Mouse (Mus musculus) embryonic facial prominence, embryonic 11.5 days (tissue): ENCODE measurements around the gene Tspan5. TPM values are rescaled to one million over a fixed set of nuclear protein-coding genes. Genes with fewer than 3 reads are reported as not detected.

Experiments
- ATAC-seq: fragments of 200-750 bp; cut with Nextera tagmentation; replicated peaks from 2 replicates; pipeline ENCODE4 v1.8.0; 2017; ENCODE audit warnings: low read depth; ENCODE audit not compliant: insufficient number of reproducible peaks, low FRiP score, low TSS enrichment
- DNase-seq: peaks from one replicate; pipeline ENCODE4 v3.0.0-alpha.2; 2015; ENCODE audit warnings: low spot score
- H3K27ac ChIP-seq: fragments of 300-500 bp; sonication (generic); replicated peaks from 2 replicates; pipeline ENCODE4 v1.5.1; 2014; ENCODE audit warnings: mild to moderate bottlenecking, low read depth, low read length, control low read depth
- H3K27me3 ChIP-seq: fragments of 300-500 bp; sonication (generic); 2 replicates; pipeline ENCODE4 v1.6.1; 2014; ENCODE audit warnings: mild to moderate bottlenecking, low read length, moderate library complexity, mixed read lengths; ENCODE audit not compliant: control insufficient read depth, insufficient read depth
- H3K36me3 ChIP-seq: fragments of 300-500 bp; sonication (generic); replicated peaks from 2 replicates; pipeline ENCODE4 v1.6.1; 2014; ENCODE audit warnings: low read depth, mild to moderate bottlenecking, low read length, moderate library complexity, mixed read lengths; ENCODE audit not compliant: control insufficient read depth, insufficient read depth
- H3K4me1 ChIP-seq: fragments of 300-500 bp; sonication (generic); 2 replicates; pipeline ENCODE4 v1.6.1; 2014; ENCODE audit warnings: low read length, mixed read lengths; ENCODE audit not compliant: control insufficient read depth, insufficient read depth
- H3K4me2 ChIP-seq: fragments of 300-500 bp; sonication (generic); 2 replicates; pipeline ENCODE4 v1.6.1; 2014; ENCODE audit warnings: low read depth, mild to moderate bottlenecking, control low read depth, low read length, moderate library complexity
- H3K4me3 ChIP-seq: fragments of 300-500 bp; sonication (generic); 2 replicates; pipeline ENCODE4 v1.5.1; 2014; ENCODE audit warnings: low read depth, low read length, control low read depth
- H3K9ac ChIP-seq: fragments of 300-500 bp; sonication (generic); replicated peaks from 2 replicates; pipeline ENCODE4 v1.6.1; 2014; ENCODE audit warnings: mild to moderate bottlenecking, control low read depth, low read length
- H3K9me3 ChIP-seq: fragments of 300-500 bp; sonication (generic); replicated peaks from 2 replicates; pipeline ENCODE4 v1.6.1; 2016; ENCODE audit warnings: mild to moderate bottlenecking, low read length, inconsistent platforms, mixed read lengths; ENCODE audit not compliant: control insufficient read depth
- WGBS: fragments of 180-500 bp; shearing (Covaris S2); extraction: QIAGEN DNeasy Blood & Tissue Kit; methylation state at CpG from one replicate; pipeline ENCODE4 v1.1.7; 2014; 5-methylcytosine and 5-hydroxymethylcytosine counted together
- polyA plus RNA-seq: library from polyadenylated mRNA; unstranded; fragments of >200 nt; fragmentation: Nextera tagmentation; extraction: Ambion mirVana; gene quantifications from 2 replicates; pipeline ENCODE4 v1.2.1, GENCODE M21; 2014

Gene Tspan5
- polyA plus RNA-seq, 1 experiment from 2014 or later, result 34.4 TPM

DNA sequence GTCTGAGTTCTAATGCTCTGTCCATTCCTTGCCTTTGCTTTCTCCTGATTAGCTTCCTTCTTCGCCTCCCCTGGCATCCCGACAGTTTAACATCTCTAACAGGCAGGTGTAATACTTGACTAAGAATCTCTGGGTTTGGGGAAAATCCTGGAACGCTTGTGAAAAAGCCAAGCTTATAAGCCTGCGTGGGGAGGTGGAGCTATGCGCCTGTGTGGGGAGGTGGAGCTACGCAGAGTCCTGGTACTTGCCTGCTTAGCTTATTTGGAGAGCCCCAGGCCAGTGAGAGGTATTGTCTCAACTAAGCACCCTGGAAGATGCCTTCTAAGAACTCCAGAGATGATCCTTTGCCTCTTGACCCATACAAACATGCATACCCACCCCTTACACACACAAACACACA lies 95.7 kb downstream of the Tspan5 start:
- no peaks in the 10 kb centered on the region for H3K9me3 ChIP-seq

DNA sequence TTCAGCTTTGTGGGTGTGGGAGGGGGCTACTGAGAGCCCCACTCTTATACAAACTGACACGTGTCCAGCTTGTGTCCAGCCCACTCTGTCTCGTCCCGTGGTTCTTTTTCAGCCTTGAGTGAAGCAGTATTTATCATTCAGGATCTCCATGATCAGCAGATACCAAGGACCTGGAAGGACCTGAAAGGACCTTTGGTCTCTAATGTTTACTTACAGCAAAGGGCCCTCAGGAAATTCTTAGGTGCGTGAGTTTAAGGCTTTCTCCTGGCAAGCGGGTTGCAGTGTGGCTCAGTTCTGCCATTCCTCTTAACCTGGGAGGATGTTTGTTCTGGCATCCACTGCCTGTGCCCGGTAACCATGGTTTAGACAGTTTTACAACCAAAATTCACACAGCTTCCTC lies 97.7 kb downstream of the Tspan5 start:
- Histone ChIP-seq H3K4me1 (peaks cover 4% of the 10 kb centered on the region; the same call in 1 of the 2 replicates), H3K36me3 (no peaks in the 10 kb centered on the region), H3K9me3 (no peaks in the 10 kb centered on the region), H3K4me3 (no peak overlapping the region), H3K27me3 (no peaks in the 10 kb centered on the region), H3K9ac (no peak overlapping the region), H3K27ac (no peak overlapping the region), H3K4me2 (no peak overlapping the region)
- ATAC-seq (no peak), DNase-seq (no peak)
- 73% methylated on average over 6 of the region's 6 CpGs for WGBS

More for the DNA sequence above, 95.7 kb downstream of the Tspan5 start:
- Histone ChIP-seq H3K4me3 (no peak overlapping the region), H3K4me1 (no peaks in the 10 kb centered on the region), H3K4me2 (no peak overlapping the region), H3K27ac (no peak overlapping the region), H3K27me3 (no peaks in the 10 kb centered on the region), H3K9ac (no peak overlapping the region), H3K36me3 (no peaks in the 10 kb centered on the region)
- DNase-seq (no peak), ATAC-seq (no peak)
- WGBS, result 84% methylated on average over 6 of the region's 6 CpGs

DNA sequence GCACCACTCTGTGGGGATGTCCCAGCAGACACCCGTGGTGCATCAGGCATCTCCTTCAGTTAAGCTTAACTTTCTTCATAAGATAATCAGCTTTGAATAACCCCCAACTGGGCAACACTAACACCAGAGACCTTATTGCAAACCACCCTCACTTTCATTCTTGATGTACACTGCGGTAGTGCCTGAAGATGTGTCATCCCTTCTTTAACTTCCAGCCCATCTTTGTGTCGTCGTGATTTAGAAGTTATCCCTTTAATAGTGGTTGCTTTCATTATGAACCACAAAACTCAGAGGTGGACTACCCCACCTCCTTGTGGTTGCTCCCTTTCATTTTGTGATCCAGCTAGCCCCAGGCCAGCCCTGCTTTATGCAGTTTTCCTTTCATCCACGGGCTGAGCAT lies 99.3 kb downstream of the Tspan5 start:
- Histone ChIP-seq H3K9me3 (no peaks in the 10 kb centered on the region), H3K27ac (no peak overlapping the region), H3K9ac (no peak overlapping the region), H3K27me3 (no peaks in the 10 kb centered on the region), H3K4me3 (no peak overlapping the region), H3K36me3 (no peaks in the 10 kb centered on the region), H3K4me1 (peaks cover 4% of the 10 kb centered on the region; the same call in 1 of the 2 replicates), H3K4me2 (no peak overlapping the region)
- ATAC-seq (no peak), DNase-seq (no peak)
- WGBS, result 64% methylated on average over 5 of the region's 5 CpGs

DNA sequence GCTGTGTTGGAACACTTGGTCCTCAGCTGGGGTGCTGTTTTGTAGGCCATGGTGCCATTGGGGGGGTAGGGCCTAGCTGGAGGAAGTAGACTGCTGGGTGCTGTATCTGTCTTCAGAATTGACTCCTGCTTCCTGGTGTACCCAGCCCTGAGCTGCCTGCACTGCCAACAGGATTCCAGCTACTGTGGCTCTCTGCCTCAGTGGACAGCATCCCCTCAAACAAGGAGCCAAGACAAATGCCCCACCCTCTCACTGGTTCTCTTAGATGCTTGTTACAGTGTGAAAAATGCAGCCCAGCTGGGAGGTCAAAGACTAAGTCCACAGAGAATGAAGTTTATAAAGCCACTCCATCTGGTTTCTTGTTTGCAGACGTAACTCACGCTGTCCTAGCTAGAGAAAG lies 101.2 kb downstream of the Tspan5 start:
- Histone ChIP-seq H3K9me3 (no peaks in the 10 kb centered on the region), H3K4me3 (no peak overlapping the region), H3K9ac (no peak overlapping the region), H3K27ac (no peak overlapping the region), H3K4me2 (no peak overlapping the region), H3K4me1 (peaks cover 4% of the 10 kb centered on the region; the same call in 1 of the 2 replicates), H3K27me3 (no peaks in the 10 kb centered on the region), H3K36me3 (no peaks in the 10 kb centered on the region)
- 67% methylated on average over 2 of the region's 2 CpGs for WGBS
- no peak for ATAC-seq
- no peak for DNase-seq

DNA sequence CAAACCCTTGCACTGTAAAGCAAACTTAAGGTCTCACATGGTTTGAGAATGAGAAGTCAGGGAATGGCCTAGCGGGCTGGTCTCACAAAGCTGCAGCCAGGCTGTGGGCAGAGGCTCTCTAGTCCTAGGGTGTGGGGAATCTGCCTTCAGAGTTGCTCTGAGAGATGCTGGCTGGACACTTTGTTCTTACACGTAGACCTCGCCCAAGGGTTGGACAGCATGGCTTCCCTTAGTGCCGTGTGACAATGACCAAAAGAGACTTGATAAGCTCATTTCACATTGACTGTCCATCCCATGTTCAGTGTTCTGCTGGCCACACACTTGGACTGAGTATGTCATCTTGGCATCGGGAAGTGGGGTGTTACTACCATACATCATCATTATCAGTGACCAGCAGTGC lies 101.6 kb downstream of the Tspan5 start:
- ATAC-seq (no peak), DNase-seq (no peak)
- no peak overlapping the region for H3K4me2 ChIP-seq
- no peak overlapping the region for H3K4me3 ChIP-seq
- no peak overlapping the region for H3K27ac ChIP-seq
- 91% methylated on average over 5 of the region's 5 CpGs for WGBS
- no peaks in the 10 kb centered on the region for H3K27me3 ChIP-seq
- H3K36me3 ChIP-seq, result no peaks in the 10 kb centered on the region
- H3K9me3 ChIP-seq, result no peaks in the 10 kb centered on the region
- peaks cover 4% of the 10 kb centered on the region; the same call in 1 of the 2 replicates for H3K4me1 ChIP-seq
- no peak overlapping the region for H3K9ac ChIP-seq

DNA sequence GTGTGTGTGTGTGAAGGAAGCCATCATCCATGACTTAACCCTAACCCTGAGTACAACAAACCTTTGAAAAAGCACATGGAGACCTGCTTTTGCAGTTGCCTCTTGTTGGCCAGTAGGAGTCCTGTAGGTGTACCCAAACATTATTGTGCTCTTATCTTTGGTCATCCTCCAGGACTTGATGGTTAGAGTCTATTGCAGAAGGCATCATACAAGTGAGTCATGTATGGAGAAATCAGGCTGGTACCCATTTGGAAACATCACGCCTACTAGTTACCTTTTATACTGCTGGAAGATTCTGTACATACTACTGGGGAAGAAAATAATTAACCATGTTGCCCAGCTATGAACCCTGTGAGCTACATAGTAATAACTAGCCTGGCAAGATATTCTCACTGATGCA lies 103.8 kb downstream of the Tspan5 start:
- Histone ChIP-seq H3K4me3 (no peak overlapping the region), H3K27ac (no peak overlapping the region), H3K4me2 (no peak overlapping the region), H3K36me3 (no peaks in the 10 kb centered on the region), H3K9me3 (no peaks in the 10 kb centered on the region), H3K9ac (no peak overlapping the region), H3K4me1 (peaks cover 4% of the 10 kb centered on the region; the same call in 1 of the 2 replicates), H3K27me3 (no peaks in the 10 kb centered on the region)
- no peak for ATAC-seq
- no peak for DNase-seq
- WGBS, result 85% methylated on average over 1 of the region's 1 CpGs

DNA sequence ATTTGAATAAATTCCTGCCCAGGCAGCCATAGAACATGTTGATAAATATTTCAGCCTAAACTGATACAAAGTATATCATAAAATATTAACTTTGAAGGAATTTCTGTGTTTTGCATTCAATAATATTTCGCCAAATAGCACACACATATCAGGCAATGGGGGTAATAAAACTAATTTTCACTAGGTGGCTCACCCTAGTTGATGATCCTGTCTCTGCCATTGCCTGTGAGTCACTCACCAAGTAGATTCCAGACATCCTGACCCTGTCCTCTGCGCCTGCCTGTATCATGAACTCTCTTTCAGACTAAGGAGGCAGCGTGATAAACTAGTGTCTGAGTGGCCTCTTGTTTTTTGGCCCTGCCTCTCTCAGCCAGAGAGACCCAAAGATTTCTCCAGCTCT lies 105.8 kb downstream of the Tspan5 start:
- Histone ChIP-seq H3K4me3 (no peak overlapping the region), H3K27ac (no peak overlapping the region), H3K36me3 (no peaks in the 10 kb centered on the region), H3K9me3 (no peaks in the 10 kb centered on the region), H3K4me1 (peaks cover 4% of the 10 kb centered on the region; the same call in 1 of the 2 replicates), H3K9ac (no peak overlapping the region), H3K4me2 (no peak overlapping the region), H3K27me3 (no peaks in the 10 kb centered on the region)
- no peak for DNase-seq
- 85% methylated on average over 3 of the region's 3 CpGs for WGBS
- no peak for ATAC-seq

DNA sequence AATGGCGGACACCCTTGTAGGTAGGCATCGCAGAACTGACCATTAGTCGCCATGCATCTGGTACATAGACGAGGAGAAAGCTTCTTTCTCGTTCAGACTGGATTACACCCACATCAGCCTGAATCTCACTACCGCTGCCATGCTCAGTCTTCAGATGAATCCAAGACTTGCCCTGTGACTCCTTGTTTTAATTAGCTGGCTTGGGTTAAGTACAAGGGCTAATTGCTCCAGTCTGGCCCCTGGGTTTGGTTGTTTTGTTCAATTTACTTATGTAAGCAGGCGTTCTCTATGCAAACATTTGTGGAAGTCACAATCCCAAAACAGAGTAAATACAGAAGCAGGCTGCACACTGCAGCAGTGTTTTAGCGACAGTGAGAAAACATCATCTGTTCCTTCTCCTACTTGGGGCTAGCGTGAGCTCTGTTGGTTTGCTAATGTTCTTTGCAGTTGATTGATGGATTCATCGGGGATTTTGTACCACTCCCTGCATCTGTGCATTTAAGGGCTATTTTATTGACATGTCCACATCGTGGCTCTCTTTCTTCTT lies 107.8 kb downstream of the Tspan5 start:
- WGBS, result 29% methylated on average over 11 of the region's 11 CpGs
- Histone ChIP-seq H3K4me3 (no peak overlapping the region), H3K36me3 (no peaks in the 10 kb centered on the region), H3K4me2 (no peak overlapping the region), H3K27me3 (no peaks in the 10 kb centered on the region), H3K9ac (no peak overlapping the region), H3K9me3 (no peaks in the 10 kb centered on the region), H3K4me1 (no peaks in the 10 kb centered on the region), H3K27ac (no peak overlapping the region)
- no peak for ATAC-seq
- DNase-seq, result peak; percentile 54
